Mouse (Mus musculus) olfactory bulb, adult 2 months (tissue): ENCODE measurements at regions not wholly inside any gene's neighbourhood (a gene's known extent, or its start where the extent isn't known, plus 50 kb on each side); places are given as distances from the start of the nearest gene placed in this dataset.

Experiments used
- CTCF ChIP-seq: fragments of 200-500 bp; IDR thresholded peaks from 2 replicates; pipeline ENCODE4 v1.5.1; 2012; ENCODE audit warnings: low read depth, mild to moderate bottlenecking, low read length, moderate library complexity; ENCODE audit not compliant: insufficient read depth
- POLR2A ChIP-seq: fragments of 200-500 bp; IDR thresholded peaks from 2 replicates; pipeline ENCODE4 v1.6.1; 2012; ENCODE audit warnings: mild to moderate bottlenecking, low read depth, low read length, moderate library complexity; ENCODE audit not compliant: insufficient read depth

DNA sequence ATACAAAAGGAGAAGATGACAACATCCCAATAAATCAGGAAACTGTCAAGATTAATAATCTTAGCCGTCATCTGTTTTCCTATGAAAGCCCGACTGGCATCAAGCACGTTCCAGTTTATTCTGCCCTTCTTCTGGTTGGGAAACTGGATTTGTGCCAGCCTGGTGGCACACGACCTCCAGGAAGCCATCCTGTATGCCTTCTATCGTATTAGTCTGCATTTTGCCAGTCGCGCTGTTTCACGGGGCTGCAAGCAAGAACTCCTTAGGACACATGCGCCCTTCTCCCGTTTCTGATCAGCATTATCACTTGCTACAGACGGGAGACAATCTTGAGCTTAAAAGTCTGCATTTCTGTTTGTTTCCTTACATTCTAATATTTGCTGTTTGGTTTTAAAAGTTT, 141.2 kb upstream of the Kcnh8 start:
- TF ChIP-seq POLR2A (no peak), CTCF (no peak)
